Mouse (Mus musculus) bone marrow macrophage, adult 2 months (primary cell): ENCODE measurements around the gene Arhgap33.

Experiments
- CTCF ChIP-seq: IDR thresholded peaks from 2 replicates; pipeline ENCODE4 v1.5.1; 2012; ENCODE audit warnings: low read depth, mild to moderate bottlenecking, low read length, moderate library complexity
- POLR2A ChIP-seq: IDR thresholded peaks from 2 replicates; pipeline ENCODE4 v1.6.1; 2012; ENCODE audit warnings: mild to moderate bottlenecking, low read depth, low read length, borderline replicate concordance

DNA sequence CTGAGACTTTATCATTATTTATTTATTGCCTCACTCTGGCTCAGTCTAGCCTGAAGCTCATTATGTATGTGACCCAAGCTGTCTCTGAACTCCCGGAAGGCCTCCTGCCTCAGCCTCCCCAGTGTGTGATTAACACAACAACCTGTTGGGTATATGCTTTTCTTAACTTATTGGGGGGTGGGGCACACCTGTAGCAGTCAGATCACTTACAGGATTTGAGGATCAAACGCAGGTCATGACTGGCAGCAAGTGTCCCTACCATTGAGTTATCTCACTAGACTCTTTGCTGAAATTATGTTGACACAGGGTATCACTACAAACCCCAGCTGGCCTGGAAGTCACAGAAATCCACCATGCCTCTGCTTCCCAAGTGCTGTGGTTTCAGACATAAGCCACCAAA is 25.4 kb upstream of the Arhgap33 start:
- TF ChIP-seq POLR2A (no peak), CTCF (no peak)
